27 mouse cellular contexts compared by ENCODE assay signal in genomic region chr13:111622425-111622824, GRCm38 (mm10). TPM values are rescaled to one million over a fixed set of nuclear protein-coding genes. Genes with fewer than 3 reads are reported as not detected.
"Had no signal": no experiment of that assay in that cellular context is flagged by ENCODE, and none has a peak within 500 bp of the region (broad histone marks: within the 10 kb centered on the region; RNA-seq: fewer than 3 reads in every experiment).

No protein-coding gene starts in this region.

- H3K4me3 ChIP-seq: liver, embryonic 13.5 days; liver, embryonic 15.5 days; lung, embryonic 15.5 days; megakaryocyte, embryonic 14.5 days; midbrain, embryonic 13.5 days; midbrain, embryonic 15.5 days; neural tube, embryonic 13.5 days; neural tube, embryonic 15.5 days; stomach, embryonic 15.5 days had no signal

- H3K36me3 ChIP-seq: liver, embryonic 13.5 days; liver, embryonic 15.5 days; lung, embryonic 15.5 days; midbrain, embryonic 13.5 days; midbrain, embryonic 15.5 days; neural tube, embryonic 13.5 days; neural tube, embryonic 15.5 days; stomach, embryonic 15.5 days had no signal

- ATAC-seq: liver, postnatal 0 days; midbrain, embryonic 13.5 days; midbrain, embryonic 15.5 days had no signal

- H3K27ac ChIP-seq: liver, embryonic 13.5 days; liver, embryonic 15.5 days; lung, embryonic 15.5 days; macrophage; midbrain, embryonic 13.5 days; midbrain, embryonic 15.5 days; neural tube, embryonic 13.5 days; neural tube, embryonic 15.5 days; stomach, embryonic 15.5 days had no signal

- H3K9ac ChIP-seq: liver, embryonic 13.5 days; liver, embryonic 15.5 days; liver, postnatal 0 days; lung, embryonic 15.5 days; midbrain, embryonic 13.5 days; midbrain, embryonic 15.5 days; neural tube, embryonic 13.5 days; neural tube, embryonic 15.5 days; stomach, embryonic 15.5 days had no signal

- H3K27me3 ChIP-seq: liver, embryonic 13.5 days; liver, embryonic 15.5 days; lung, embryonic 15.5 days; midbrain, embryonic 13.5 days; midbrain, embryonic 15.5 days; neural tube, embryonic 13.5 days; neural tube, embryonic 15.5 days; stomach, embryonic 15.5 days had no signal

- H3K4me1 ChIP-seq: liver, embryonic 13.5 days; liver, embryonic 15.5 days; lung, embryonic 15.5 days; megakaryocyte, embryonic 14.5 days; midbrain, embryonic 13.5 days; midbrain, embryonic 15.5 days; neural tube, embryonic 13.5 days; neural tube, embryonic 15.5 days; stomach, embryonic 15.5 days had no signal

- H3K4me2 ChIP-seq: liver, embryonic 11.5 days; liver, embryonic 13.5 days; liver, embryonic 15.5 days; lung, embryonic 15.5 days; midbrain, embryonic 11.5 days; midbrain, embryonic 13.5 days; midbrain, embryonic 15.5 days; neural tube, embryonic 13.5 days; neural tube, embryonic 15.5 days; stomach, embryonic 15.5 days had no signal

- DNase-seq: liver, embryonic 13.5 days; liver, postnatal 0 days; lung, adult 2 months; lung, postnatal 14 days; right cerebral cortex, postnatal 25 days; right cerebral cortex, postnatal 4 days; thymus, adult 2 months; thymus, postnatal 25 days; thymus, postnatal 4 days had no signal

- H3K9me3 ChIP-seq: liver, embryonic 13.5 days; liver, embryonic 15.5 days; lung, embryonic 15.5 days; megakaryocyte, embryonic 14.5 days; midbrain, embryonic 13.5 days; midbrain, embryonic 15.5 days; neural tube, embryonic 13.5 days; neural tube, embryonic 15.5 days; stomach, embryonic 15.5 days had no signal

RNA-seq across cellular contexts. Expression of gene Gm10198, which starts 29.8 kb away (rescaled TPM):
- total RNA-seq: midbrain, postnatal 0 days; monocyte, adult 5-6 weeks had no signal
- polyA plus RNA-seq: liver, embryonic 11.5 days; liver, embryonic 13.5 days; liver, embryonic 15.5 days; liver, postnatal 0 days; lung, adult 2 months; lung, embryonic 15.5 days; lung, postnatal 0 days; macrophage; midbrain, embryonic 11.5 days; midbrain, embryonic 13.5 days; midbrain, embryonic 15.5 days; midbrain, postnatal 0 days; neural tube, embryonic 11.5 days; neural tube, embryonic 13.5 days; neural tube, embryonic 15.5 days; spleen, adult 2 months; stomach, embryonic 15.5 days; testis, adult 2 months; thymus, adult 2 months; urinary bladder, adult 2 months had no signal
